Mouse (Mus musculus) neural tube, embryonic 12.5 days (tissue): ENCODE measurements at regions not wholly inside any gene's neighbourhood (a gene's known extent, or its start where the extent isn't known, plus 50 kb on each side); places are given as distances from the start of the nearest gene placed in this dataset.

Experiments used
- ATAC-seq: fragments of 200-750 bp; cut with Nextera tagmentation; 2 replicates; pipeline ENCODE4 v1.8.0; 2017; ENCODE audit warnings: low read depth, mild to moderate bottlenecking, moderate TSS enrichment, moderate library complexity; ENCODE audit not compliant: low FRiP score
- H3K27ac ChIP-seq: fragments of 300-500 bp; sonication (generic); 2 replicates; pipeline ENCODE4 v1.5.1; 2016
- H3K27me3 ChIP-seq: fragments of 300-500 bp; sonication (generic); replicated peaks from 2 replicates; pipeline ENCODE4 v1.6.1; 2016; ENCODE audit warnings: mild to moderate bottlenecking
- H3K36me3 ChIP-seq: fragments of 300-500 bp; sonication (generic); 2 replicates; pipeline ENCODE4 v1.6.1; 2016; ENCODE audit warnings: mild to moderate bottlenecking
- H3K4me1 ChIP-seq: fragments of 300-500 bp; sonication (generic); 2 replicates; pipeline ENCODE4 v1.6.1; 2016
- H3K4me2 ChIP-seq: fragments of 300-500 bp; sonication (generic); replicated peaks from 2 replicates; pipeline ENCODE4 v1.6.1; 2016; ENCODE audit warnings: mild to moderate bottlenecking
- H3K4me3 ChIP-seq: fragments of 300-500 bp; sonication (generic); 2 replicates; pipeline ENCODE4 v1.5.1; 2016
- H3K9ac ChIP-seq: fragments of 300-500 bp; sonication (generic); 2 replicates; pipeline ENCODE4 v1.6.1; 2016; ENCODE audit warnings: mild to moderate bottlenecking
- H3K9me3 ChIP-seq: fragments of 300-500 bp; sonication (generic); 2 replicates; pipeline ENCODE4 v1.6.1; 2016; ENCODE audit warnings: mild to moderate bottlenecking
- WGBS: fragments of 180-500 bp; shearing (Covaris S2); methylation state at CpG from one replicate; pipeline ENCODE4 v1.1.7; 2016; 5-methylcytosine and 5-hydroxymethylcytosine counted together

GRCm38 (mm10) chr4:154787190-154787589 is 50.1 kb upstream of the Ttc34 start:
- no peaks in the 10 kb centered on the region for H3K36me3 ChIP-seq
- H3K9me3 ChIP-seq: no peaks in the 10 kb centered on the region
- no peak for ATAC-seq
- no peak overlapping the region for H3K9ac ChIP-seq
- no peak overlapping the region for H3K4me3 ChIP-seq
- peaks cover 8% of the 10 kb centered on the region; the same call in 1 of the 2 replicates for H3K27me3 ChIP-seq
- peaks cover 16% of the 10 kb centered on the region; the same call in 1 of the 2 replicates for H3K4me1 ChIP-seq
- 67% methylated on average over 8 of the region's 8 CpGs for WGBS
- no peak overlapping the region for H3K27ac ChIP-seq
- no peak overlapping the region for H3K4me2 ChIP-seq
